Mouse (Mus musculus) macrophage (primary cell): ENCODE results near the gene Gtf2ird1. TPM values are rescaled to one million over a fixed set of nuclear protein-coding genes. Genes with fewer than 3 reads are reported as not detected.
"Not testable (repeated sequence)": the region's sequence is repeated elsewhere in the genome, so short reads cannot be mapped to it uniquely, and the experiment has no call there.

Source experiments
- H3K27ac ChIP-seq: fragments of 350-480 bp; formaldehyde crosslinking; 2 replicates; pipeline ENCODE4 v1.9.0; 2021
- H3K36me3 ChIP-seq: fragments of 350-480 bp; formaldehyde crosslinking; 2 replicates; pipeline ENCODE4 v1.9.0; 2021; ENCODE audit errors: inconsistent target
- H3K4me3 ChIP-seq: fragments of 350-480 bp; formaldehyde crosslinking; 2 replicates; pipeline ENCODE4 v1.9.0; 2021; ENCODE audit errors: inconsistent target
- H3K79me2 ChIP-seq: fragments of 350-480 bp; formaldehyde crosslinking; 2 replicates; pipeline ENCODE4 v1.9.0; 2021; ENCODE audit errors: inconsistent target
- WGBS: methylation state at CpG from one replicate; pipeline ENCODE4 v1.1.7; 2026; ENCODE audit warnings: inconsistent platforms; ENCODE audit not compliant: missing documents; 5-methylcytosine and 5-hydroxymethylcytosine counted together
- polyA plus RNA-seq: library from polyadenylated mRNA; stranded (reverse); fragments of 250-400 nt; gene quantifications from 3 replicates; pipeline ENCODE4 v1.2.4, GENCODE M21; 2018; ENCODE audit warnings: inconsistent platforms

Gtf2ird1 gene
- polyA plus RNA-seq, 1 experiment from 2014 or later = 12.1 TPM

GRCm38 (mm10) chr5:134342503-134343205 lies 113.9 kb downstream of the Gtf2ird1 start:
- WGBS = 37% methylated on average over 18 of the region's 18 CpGs
- H3K4me3 ChIP-seq = peak overlapping the region; percentile 2; the same call in 1 of the 2 replicates
- peak overlapping the region; percentile 74 for H3K27ac ChIP-seq

GRCm38 (mm10) chr5:134341721-134342120 lies 114.8 kb downstream of the Gtf2ird1 start:
- no peaks in the 10 kb centered on the region for H3K36me3 ChIP-seq
- 96% methylated on average over 5 of the region's 5 CpGs for WGBS
- no peaks in the 10 kb centered on the region for H3K79me2 ChIP-seq
- no peak overlapping the region for H3K4me3 ChIP-seq
- peak overlapping the region; percentile 74; the same call in 1 of the 2 replicates for H3K27ac ChIP-seq

More at GRCm38 (mm10) chr5:134342503-134343205, 113.9 kb downstream of the Gtf2ird1 start:
- Histone ChIP-seq H3K36me3 (no peaks in the 10 kb centered on the region), H3K79me2 (no peaks in the 10 kb centered on the region)

DNA sequence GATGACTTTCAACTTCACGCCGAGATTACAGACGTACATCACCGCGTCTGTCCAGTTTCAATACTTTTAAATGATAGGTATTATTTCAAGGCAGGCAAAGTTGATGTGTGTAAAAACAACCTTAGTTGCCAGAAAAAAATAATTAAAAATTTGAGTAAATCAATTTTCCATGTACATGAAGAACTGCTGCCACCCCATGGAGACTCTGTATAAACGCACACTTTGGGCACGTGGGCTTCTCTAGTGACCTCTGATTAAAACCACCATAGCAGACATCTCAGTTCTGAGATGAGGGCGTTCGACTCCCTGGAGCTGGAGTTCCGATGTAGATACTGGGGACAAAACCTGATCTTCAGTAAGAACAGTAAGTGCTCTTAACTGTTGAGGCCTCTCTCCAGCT lies 115.2 kb downstream of the Gtf2ird1 start:
- 57% methylated on average over 10 of the region's 10 CpGs for WGBS

DNA sequence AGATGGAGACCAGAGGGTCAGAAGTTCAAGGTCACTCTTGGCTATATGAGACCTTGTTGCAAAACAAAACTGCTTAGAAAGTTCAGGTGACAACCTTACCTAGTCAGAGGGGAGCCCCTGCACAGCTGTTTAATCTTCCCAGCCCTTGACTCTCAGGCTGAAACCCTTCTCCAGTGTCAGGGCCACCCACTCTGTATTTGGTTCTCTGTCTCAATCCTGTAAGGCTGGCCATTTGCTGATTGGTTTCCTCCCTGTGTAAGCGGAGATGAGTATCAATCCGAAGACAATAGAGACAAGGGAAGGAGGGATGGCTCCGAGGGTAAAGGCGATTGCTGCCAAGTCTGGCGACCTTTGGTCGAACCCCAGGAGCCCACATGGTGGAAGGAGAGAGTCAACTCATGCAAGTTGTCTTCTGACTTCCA lies 116.4 kb downstream of the Gtf2ird1 start:
- H3K4me3 ChIP-seq = no peak overlapping the region
- H3K27ac ChIP-seq = no peak overlapping the region
- 90% methylated on average over 6 of the region's 6 CpGs for WGBS
- H3K36me3 ChIP-seq = no peaks in the 10 kb centered on the region
- no peaks in the 10 kb centered on the region for H3K79me2 ChIP-seq

More for the DNA sequence above, 115.2 kb downstream of the Gtf2ird1 start:
- no peak overlapping the region for H3K4me3 ChIP-seq
- no peaks in the 10 kb centered on the region for H3K36me3 ChIP-seq
- H3K27ac ChIP-seq = no peak overlapping the region
- H3K79me2 ChIP-seq = no peaks in the 10 kb centered on the region

- WGBS = 100% methylated on average over 2 of the region's 2 CpGs
- not testable (repeated sequence) for H3K4me3 ChIP-seq, H3K36me3 ChIP-seq, H3K27ac ChIP-seq, H3K79me2 ChIP-seq
Measured at GRCm38 (mm10) chr5:134337012-134337411, 119.5 kb downstream of the Gtf2ird1 start.

- Histone ChIP-seq H3K79me2 (no peaks in the 10 kb centered on the region), H3K4me3 (no peak overlapping the region), H3K27ac (no peak overlapping the region), H3K36me3 (no peaks in the 10 kb centered on the region)
- 98% methylated on average over 7 of the region's 8 CpGs for WGBS
Measured at GRCm38 (mm10) chr5:134332743-134333142, 123.8 kb downstream of the Gtf2ird1 start.

- Histone ChIP-seq H3K79me2 (no peaks in the 10 kb centered on the region), H3K4me3 (no peak overlapping the region), H3K27ac (no peak overlapping the region), H3K36me3 (no peaks in the 10 kb centered on the region)
- 83% methylated on average over 2 of the region's 2 CpGs for WGBS
Measured at GRCm38 (mm10) chr5:134330082-134330481, 126.4 kb downstream of the Gtf2ird1 start.

DNA sequence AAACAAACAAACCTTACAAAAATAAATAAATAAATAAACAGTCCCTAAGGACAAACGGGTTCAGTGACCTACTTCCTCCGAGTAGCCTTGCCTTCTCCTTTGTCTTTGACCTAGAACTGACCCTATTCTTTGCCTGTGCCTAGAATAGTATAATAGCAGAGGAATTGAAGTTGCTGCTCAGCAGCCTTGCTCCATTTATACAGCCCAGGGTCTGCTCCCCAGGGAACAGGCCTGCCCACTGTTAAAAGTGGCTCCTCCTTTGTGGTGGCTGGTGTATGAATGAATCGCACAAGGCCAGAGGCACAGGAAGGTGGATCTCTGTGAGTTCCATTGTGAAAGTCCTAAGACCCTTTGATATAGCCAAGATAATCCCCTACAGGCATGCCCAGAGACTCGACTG lies 127.2 kb downstream of the Gtf2ird1 start:
- Histone ChIP-seq H3K4me3 (no peak overlapping the region), H3K36me3 (no peaks in the 10 kb centered on the region), H3K79me2 (no peaks in the 10 kb centered on the region), H3K27ac (no peak overlapping the region)
- WGBS = 79% methylated on average over 4 of the region's 4 CpGs

DNA sequence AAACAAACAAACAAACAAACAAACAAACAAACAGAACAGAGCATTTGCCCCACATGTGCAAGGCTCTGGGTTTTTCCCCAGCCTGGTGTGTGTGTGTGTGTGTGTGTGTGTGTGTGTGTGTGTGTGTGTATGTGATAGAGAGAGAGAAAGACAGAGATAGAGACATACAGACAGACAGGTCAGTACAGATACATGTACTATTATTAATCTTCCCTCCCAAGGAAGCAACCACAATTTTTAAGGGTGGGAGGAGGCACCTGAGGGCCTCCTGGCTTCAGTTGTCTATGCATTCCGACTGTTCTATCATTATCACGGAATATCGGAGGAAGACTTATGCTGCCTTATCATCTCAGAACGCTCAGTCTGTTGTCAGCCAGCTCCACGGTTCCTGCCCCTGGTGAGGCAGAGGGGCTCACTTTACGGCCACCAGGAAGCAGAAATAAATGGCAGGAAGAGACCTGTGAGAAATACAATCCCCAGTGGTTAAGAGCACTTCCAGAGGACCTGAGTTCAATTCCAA lies 128.0 kb downstream of the Gtf2ird1 start:
- H3K79me2 ChIP-seq = no peaks in the 10 kb centered on the region
- H3K4me3 ChIP-seq = no peak overlapping the region
- 97% methylated on average over 6 of the region's 6 CpGs for WGBS
- no peaks in the 10 kb centered on the region for H3K36me3 ChIP-seq
- no peak overlapping the region for H3K27ac ChIP-seq

- no peak overlapping the region for H3K4me3 ChIP-seq
Measured at GRCm38 (mm10) chr5:134325856-134326566, 130.5 kb downstream of the Gtf2ird1 start.

GRCm38 (mm10) chr5:134323869-134324268 lies 132.6 kb downstream of the Gtf2ird1 start:
- no peak overlapping the region for H3K27ac ChIP-seq
- no peaks in the 10 kb centered on the region for H3K79me2 ChIP-seq
- no peak overlapping the region for H3K4me3 ChIP-seq
- 84% methylated on average over 2 of the region's 2 CpGs for WGBS
- no peaks in the 10 kb centered on the region for H3K36me3 ChIP-seq

More at GRCm38 (mm10) chr5:134325856-134326566, 130.5 kb downstream of the Gtf2ird1 start:
- Histone ChIP-seq H3K79me2 (no peaks in the 10 kb centered on the region), H3K36me3 (no peaks in the 10 kb centered on the region), H3K27ac (no peak overlapping the region)
- 63% methylated on average over 12 of the region's 13 CpGs for WGBS

GRCm38 (mm10) chr5:134323311-134323710 lies 133.2 kb downstream of the Gtf2ird1 start:
- Histone ChIP-seq H3K79me2 (no peaks in the 10 kb centered on the region), H3K36me3 (no peaks in the 10 kb centered on the region), H3K4me3 (no peak overlapping the region), H3K27ac (no peak overlapping the region)
- WGBS = 55% methylated on average over 10 of the region's 13 CpGs

DNA sequence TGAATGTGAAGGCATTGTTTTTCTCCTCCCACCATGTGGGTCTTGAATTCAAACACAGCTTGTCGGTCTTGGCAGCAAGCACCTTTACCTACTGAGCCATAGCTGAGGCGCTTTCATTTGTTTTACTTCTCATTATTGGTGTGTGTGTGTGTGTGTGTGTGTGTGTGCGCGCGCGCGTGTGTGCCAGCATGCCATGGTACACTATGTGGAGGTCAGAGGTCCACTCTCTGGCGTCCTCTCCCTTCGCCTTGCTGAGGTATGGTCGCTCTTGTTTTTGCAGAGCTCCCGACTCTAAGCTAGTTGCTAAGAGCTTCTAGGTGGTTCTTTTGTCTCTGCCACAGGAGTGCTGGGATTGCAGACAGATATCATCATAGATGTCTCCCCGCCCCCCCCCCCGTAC lies 134.2 kb downstream of the Gtf2ird1 start:
- H3K27ac ChIP-seq = no peak overlapping the region
- H3K36me3 ChIP-seq = no peaks in the 10 kb centered on the region
- WGBS = 90% methylated on average over 11 of the region's 13 CpGs
- no peaks in the 10 kb centered on the region for H3K79me2 ChIP-seq
- H3K4me3 ChIP-seq = no peak overlapping the region

DNA sequence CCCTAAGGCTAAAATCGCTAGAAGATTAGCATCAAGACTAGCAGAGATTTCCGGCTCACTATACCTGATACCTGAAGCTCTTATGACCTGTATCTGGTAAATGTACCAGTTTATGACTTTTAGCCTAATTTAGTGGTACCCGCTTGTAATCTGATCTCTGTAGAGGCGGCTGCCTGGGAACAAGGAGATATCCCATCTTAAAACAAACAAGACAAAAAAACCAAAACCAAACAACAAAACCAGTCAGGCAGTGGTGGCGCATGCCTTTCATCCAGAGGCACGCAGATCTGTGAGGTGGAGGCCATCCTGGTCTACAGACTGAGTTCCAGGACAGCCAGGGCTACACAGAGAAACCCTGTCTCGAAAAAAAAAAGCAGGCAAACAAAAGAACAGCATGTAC lies 134.8 kb downstream of the Gtf2ird1 start:
- no peaks in the 10 kb centered on the region for H3K36me3 ChIP-seq
- no peak overlapping the region for H3K4me3 ChIP-seq
- no peak overlapping the region for H3K27ac ChIP-seq
- WGBS = 97% methylated on average over 7 of the region's 7 CpGs
- H3K79me2 ChIP-seq = no peaks in the 10 kb centered on the region

DNA sequence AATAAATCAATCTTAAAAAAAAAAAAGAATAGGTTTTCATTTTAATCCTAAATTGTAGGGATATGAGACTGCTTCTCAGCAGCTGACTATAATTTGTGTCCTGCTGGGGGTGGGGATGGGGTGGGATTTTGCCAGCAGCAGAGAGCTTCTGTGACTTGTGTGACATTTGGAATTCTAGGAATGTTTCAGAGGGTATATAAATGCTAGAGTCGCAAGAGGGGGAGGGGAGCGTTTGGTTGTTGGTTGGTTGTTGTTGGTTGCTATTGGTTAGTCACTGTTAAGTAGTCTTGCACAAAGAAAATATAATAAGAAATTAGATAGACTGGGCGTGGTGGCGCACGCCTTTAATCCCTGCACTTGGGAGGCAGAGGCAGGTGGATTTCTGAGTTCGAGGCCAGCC lies 137.6 kb downstream of the Gtf2ird1 start:
- Histone ChIP-seq H3K36me3 (no peaks in the 10 kb centered on the region), H3K27ac (no peak overlapping the region), H3K79me2 (peaks cover 3% of the 10 kb centered on the region; the same call in 1 of the 2 replicates), H3K4me3 (no peak overlapping the region)
- 98% methylated on average over 5 of the region's 6 CpGs for WGBS
